Mouse (Mus musculus) heart, adult 9 months (tissue): ENCODE data around the gene Col3a1.

Source experiments
- DNase-seq, 2 experiments: peaks; one replicate each; pipeline ENCODE4 v3.0.0; 2022; ENCODE audit warnings: low spot score in 2 of 2

Col3a1 gene

DNA sequence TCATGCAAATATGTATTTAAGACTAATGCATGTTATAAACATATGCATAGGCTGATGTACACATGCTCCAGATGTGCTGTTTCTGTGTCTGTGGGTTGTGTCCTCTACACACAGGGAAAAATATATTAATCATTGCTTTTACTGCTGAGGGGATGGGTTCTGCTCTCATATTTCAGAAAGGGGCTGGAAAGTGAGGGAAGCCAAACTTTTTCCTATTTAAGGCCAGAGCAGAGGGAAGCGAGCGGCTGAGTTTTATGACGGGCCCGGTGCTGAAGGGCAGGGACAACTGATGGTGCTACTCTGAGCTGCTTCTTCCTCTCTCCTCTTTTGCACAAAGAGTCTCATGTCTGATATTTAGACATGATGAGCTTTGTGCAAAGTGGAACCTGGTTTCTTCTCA lies at the start of gene Col3a1:
Gene Col3a1 (plus strand): TSS at position 151 of the 400 bp plus-strand sequence.
- peak; percentile 63 to 68 for DNase-seq

DNA sequence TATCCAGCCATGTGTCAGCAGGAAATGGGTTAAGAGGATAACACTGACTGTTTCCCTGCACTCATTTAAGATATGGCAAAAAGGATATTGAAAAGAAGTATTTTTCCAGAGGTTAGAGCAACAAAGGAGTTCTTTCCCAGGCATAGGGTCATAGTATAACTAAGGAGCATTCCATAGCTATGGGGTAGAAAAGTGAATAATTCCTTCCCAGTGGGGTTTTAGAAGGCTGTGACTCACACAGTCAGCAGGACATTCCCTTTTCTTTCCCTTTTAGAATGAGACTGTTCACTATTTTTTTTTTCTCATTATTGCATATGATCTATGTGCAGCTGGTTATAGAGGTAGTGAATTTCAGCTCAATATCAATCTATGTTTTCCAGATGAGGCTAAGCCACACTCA lies 41.9 kb upstream of the Col3a1 start:
- DNase-seq: no peak

DNA sequence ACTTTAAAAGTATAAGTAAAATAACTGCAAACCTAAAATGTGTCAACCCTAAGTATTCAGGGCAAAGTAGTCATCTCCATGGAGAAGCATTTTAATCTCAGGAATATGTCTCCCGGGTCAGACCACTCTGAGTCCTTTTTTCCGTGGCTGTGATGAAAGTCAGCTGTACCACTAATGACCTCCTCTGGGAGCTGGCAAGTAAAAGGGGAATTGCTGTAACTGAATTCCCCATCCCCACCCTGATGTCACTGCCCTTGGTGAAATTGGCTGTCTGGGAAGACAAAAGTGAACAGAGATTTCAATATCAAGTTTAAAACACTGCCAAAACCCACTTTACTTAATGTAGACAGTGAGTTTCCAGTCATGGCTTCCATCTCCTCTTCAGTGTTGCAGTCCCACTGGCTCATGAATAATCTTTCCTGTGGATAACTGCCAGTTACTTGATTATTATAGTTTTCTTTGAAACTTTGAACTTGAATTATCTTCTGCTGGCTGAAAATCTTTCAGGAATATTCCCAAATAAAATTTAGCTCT lies 35.3 kb upstream of the Col3a1 start:
- peak; percentile 66 to 71 for DNase-seq

DNA sequence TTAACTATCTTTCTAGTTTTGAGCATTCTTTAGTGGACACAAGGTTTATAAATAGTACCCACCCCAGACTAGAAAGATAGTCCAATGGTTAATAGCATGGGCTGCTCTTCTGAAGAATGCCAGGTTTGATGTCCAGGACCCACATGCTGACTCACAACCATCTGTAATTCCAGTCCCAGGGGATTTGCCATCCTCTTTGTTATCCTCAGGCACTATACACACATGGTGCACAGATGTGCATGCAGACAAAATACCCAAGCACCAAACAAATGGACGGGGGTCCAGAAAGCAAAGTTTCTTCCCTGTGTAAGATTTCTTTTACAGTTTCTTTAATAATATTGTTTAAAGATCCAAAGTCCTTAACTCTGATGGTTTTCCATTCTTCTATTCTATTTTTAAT lies 23.4 kb upstream of the Col3a1 start:
- DNase-seq: no peak

DNA sequence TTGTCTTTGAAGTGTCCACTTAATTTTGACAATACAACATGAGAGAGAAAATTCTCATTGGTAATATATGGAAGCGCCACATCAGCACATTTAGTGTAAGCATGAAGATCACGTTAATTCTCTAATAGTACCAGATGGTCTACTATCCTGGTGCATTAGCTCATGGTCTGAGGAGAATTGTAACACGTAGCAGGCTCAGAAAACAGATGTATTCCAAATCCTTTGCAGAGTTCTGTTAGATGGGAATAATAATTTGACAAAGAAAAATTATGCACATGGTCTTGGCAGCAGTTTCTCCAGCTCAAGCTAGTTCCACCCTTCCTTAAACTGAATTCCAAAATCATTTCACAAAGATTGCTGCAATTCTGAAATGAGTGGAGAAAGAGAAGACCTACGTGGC lies 21.3 kb upstream of the Col3a1 start:
- peak; percentile 46 to 66 for DNase-seq

DNA sequence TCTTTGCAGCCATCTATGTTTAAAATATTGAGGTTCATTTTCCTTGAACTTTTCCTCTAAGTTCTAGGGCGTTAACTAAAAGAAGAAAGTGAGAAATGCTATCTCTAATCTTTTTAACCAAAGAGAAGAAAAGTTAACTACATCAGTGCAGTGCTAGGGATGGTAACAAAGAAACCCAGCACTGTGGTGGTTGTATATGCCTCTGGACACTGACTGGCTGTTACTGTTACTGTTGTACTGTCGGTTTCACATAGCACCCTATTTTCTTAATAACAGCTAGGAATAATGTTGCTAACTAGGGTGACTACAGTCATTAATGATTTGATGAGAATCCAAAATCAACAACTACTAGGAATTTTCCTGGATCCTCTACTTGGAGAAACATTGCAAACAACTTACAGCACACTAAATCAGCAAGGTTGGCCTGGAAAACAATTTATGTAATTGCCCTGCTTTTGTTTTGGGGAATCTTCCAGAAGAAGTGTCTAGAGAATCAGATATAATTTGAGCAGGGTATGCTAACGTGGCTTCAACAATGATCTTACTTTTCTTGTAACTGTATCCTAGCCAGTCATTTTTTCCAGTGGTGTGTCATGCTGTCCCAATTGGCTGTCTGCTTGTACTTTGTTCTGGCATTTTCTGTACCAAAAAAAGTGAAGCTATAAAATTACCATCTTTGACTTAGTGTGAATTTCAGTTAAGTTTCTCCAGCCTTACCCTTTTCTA lies 11.8 kb upstream of the Col3a1 start:
- DNase-seq: peak; percentile 46 to 52

DNA sequence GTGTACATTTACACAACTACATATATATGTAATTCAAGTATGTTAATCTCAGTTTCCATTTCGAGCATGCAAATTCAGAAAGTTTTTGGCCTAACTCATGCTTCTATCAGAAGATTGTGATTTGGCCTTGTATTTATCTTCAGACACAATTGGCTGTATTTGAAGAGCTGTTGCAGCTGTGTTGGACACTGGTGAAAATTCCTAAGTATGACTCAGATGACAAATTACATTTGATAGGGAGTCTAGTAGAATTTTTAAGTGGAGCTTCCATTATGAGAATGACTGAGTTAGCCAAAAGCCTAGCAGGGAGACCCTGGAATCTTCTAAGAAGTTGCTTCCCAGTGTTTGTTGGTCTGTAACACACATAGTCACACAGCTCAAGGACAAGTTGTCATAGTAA lies 7.1 kb upstream of the Col3a1 start:
- DNase-seq: peak; percentile 59 to 67

DNA sequence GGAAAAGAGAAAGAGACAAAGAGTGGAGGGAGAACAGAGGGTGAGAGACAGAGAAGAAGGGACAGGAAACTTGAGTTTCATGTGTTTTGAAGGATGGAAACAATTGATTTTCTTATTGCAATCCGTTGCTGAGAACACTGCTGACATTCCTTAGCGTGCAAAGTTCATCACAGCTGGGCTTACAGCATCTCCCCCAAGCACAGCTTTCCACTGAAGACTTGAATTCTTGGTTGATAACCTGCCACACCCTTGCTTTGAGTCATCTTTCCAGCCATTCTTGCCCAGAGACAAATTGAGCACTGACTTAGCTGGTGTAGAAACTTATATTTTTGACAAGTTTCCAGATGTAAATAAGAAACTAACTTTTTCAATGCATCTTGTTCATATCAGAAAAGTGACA lies 2.3 kb upstream of the Col3a1 start:
- DNase-seq: peak in 1 of 2 experiments; percentile 27

DNA sequence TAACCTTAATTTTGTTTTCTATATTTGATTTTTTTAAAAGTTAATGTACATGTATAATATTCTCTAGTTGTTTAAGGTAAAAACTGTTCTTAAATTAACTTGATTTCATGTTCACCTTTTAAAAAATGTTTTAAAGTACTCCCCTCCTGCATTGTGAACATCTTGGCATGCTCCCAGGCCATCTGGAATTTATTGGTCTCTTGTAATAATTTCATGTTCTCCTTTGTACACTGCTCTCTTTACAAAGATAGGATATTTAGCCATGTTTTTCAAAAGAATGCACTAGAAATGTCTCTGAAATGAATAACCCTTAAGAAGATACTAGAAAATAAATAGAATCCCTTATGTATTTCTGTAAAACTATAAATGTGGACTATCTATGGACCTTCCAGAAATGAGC lies 624 bp downstream of the Col3a1 start:
- no peak for DNase-seq

DNA sequence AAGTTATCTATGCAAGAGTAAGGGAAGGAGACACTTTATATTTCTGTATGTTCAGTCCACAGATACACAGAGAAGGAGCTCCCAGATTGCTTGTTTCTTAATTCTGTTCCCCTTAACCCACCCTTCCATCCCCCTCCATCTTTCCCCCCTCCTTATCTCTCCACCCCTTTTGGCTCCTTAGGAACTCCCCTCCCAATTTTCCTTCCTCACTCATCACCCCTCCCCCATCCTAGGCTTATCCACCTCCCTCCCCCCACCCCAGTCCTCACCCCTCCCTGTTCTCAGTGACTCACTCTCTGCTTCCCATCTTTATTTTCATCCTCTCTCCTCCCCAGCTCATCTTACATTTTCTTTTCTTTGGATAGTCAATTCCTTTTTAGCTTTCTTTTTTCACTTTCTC lies 1.5 kb downstream of the Col3a1 start:
- DNase-seq: peak; percentile 35 to 42

DNA sequence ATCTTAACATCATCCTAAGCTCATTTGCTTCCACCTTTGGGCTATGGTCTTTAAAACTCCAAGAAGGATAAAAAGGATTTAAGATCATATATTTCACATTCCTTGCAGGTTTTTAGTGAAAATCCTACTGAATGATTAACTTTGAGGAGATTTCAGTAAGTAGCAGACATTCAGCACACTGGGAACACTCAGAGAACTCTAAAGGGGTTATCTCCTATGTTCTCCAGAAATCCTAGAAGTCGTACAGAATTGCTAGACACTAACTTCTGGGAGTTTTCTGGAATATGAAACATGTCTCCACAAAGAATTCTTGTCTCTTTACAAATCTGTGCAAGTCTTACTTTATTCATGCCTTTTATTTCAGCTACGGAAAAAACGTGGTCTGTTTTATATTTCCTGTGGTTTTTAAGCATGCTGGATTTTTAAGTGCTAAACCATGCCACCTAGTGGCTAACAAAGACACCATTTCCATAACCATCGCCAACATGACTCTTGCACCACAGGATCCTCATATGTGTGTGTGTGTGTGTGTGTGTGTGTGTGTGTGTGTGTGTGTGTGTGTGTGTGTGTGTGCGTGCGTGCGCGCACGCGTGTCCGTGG lies 2.5 kb downstream of the Col3a1 start:
- DNase-seq: peak; percentile 28 to 57

DNA sequence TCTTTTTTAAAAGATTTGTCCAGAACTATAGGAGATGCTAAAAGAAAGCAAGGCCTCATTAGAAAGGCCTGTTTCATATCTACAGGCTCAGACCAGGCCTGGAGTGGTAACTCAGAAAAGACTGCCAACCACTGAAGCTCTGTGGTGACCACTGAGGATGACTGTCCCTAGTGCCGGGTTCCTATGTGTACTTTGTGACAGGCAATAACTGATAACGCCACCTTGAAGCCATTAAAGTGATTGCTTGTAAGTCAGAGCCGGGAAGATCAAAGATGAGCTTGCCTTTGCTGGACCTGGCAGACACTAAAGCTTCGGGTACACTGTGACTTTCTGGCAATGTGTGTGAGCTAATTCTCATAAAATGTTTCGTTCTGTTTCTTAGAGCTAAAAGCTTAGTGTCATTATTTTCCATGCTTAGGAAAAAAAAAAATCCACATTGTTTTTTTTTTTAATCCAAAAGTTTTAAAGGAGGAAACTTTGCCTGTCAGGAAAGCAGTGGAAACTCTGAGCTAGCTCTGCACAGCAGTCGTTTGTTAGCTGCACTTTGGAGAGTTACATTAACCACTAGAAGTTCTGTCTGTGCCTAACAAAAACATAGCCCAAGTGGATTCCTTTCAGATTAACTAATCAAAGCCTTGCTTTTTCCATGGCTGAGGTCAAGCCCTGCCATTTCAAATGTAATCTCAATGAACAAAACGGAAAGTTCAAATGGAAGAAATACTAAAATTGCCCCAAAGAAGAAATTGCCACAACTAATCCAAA lies 4.6 kb downstream of the Col3a1 start:
- DNase-seq: no peak

DNA sequence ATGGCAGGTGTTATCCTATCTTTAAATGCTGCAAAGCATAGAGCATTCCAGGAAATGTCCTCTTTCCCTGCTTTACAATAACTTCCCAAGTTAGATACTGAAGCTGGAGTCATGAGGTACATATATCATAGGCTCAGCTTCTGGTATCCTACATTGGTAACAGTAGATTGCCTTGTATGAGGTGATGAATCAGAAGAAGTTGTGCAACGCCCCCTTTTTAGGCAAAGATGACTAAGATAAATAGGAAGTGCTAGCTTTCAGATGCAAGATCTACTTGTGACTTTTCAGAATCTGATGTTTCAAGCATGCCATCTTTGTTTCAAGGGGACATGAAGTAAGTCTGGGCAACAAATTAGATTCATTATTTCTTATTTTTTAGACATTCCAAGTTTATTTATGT lies 6.9 kb downstream of the Col3a1 start:
- no peak for DNase-seq

DNA sequence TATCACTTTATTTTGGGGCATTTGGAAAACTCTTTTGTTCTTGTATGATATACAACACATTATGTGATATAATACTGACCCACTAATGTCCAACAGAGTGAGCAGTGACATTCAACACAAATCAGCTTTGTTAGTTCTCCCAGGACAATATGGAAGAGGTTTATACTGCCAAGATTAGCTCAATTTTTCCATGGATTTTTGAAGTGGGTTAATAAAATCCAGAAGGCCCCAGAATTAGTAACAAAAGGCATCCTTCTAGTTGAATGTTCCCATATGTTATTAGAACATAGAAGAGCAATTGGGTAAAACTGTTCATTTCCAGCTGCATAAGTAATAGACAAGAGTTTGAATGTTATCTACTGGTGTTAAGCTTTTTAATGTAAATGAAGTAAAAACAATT lies 9.5 kb downstream of the Col3a1 start:
- DNase-seq: no peak

DNA sequence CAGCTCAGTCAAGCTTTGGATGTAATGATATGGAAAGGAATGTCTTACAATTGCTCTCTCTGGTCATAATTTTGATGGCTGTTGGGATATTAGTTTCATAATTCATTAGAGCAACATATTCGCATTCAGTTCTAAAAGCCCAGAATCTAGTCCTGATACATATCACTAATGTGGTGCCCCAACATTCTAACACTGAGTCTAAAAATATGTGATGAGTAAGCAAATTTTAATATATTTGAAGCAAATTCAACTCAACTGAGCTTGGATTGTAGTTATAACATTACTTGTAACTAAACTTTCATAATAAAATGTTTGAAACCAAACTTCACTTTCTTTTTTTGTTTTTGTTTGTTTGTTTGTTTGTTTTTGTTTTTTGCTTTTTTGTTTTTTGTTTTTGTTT lies 17.8 kb downstream of the Col3a1 start:
- no peak for DNase-seq

DNA sequence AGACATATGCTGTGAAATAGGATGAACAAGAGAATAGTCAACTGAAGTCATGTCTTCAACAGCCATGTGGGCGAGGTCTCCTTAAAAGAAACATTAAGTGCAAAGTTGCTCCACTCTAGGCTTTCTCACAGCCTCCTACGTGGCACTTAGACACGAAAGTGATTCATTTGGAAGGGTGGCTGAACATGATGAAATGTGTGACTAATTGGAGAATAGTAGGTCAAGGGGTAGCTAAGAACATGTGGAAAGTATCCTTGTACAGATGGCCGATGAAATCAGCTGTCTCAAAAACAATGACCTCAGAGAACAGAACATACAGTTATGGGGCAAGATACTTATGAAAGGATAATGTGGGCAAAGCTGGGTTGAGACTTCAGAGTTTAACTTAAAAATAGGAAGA lies 44.6 kb downstream of the Col3a1 start:
- DNase-seq: peak; percentile 64 to 65

DNA sequence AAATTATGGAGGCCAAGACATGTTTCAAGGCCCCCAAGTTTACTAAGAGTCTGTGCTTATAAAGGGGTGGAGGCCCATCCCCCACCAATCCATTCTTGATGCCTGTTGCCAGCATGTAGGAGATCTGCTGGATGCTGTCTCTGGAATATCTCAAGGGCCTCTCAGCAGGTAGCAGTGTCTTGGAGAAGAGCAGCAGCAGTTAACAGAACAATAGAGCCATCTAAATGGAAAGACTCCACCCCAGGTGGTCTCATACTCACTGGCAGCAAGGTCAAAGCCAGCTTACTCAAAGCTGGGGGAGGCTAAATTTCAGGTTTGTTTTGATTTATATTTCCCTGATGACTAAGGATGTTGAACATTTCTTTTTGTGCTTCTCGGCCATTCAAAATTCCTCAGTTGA lies 46.7 kb downstream of the Col3a1 start:
- no peak for DNase-seq

DNA sequence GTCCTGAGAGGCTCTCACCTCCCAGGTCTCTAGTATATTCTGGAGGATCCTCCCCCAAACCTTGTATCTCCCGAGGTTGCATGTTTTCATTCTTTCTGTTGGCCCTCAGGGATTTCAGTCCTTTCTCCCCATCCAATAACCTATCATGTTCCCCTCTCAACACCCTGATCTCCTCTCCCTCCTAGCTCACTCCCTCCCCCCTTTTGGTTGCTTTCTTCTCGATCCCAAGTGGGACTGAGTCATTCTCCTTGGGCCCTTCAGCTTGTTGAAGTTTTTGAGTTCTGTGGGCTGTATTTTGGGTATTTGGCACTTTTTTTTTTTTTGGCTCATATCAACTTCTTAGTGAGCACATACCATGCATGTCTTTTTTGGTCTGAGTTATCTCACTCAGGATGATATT lies 47.8 kb downstream of the Col3a1 start:
- no peak for DNase-seq

DNA sequence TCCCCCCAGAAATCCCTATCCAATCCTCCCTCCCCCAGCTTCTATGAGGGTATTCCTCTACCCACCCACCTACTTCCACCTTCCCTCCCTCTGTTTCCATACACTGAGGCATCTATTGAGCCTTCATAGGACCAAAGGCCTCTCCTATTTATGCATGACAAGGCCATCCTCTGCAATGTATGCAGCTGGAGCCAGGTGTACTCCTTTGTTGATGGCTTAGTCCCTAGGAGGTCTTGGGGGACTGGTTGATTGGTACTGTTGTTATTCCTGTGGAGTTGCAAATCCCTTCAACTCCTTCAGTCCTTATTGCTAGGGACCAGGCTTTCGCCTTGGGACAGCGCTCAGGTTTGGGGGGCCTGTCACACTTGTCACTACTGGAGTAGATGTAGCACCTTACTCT lies 48.3 kb downstream of the Col3a1 start:
- DNase-seq: no peak

DNA sequence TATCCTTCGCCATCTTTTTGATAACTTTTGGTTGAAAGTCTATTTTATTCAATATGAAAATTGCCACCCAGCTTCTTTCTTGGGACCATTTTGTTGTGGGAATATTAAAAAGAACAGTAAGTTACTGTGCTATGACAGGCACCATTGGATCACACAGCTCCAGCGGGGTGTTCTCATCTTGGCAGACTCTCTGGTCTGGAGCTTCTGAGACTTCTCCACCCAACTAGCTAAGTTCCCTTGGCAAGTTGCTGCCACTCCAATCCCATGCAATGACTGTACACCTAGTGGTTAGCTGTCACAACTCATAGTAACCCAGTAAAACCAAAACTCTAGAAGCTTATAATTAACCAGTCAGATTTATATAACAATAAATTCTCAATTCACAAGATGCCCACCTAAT lies 51.9 kb downstream of the Col3a1 start:
- DNase-seq: no peak

DNA sequence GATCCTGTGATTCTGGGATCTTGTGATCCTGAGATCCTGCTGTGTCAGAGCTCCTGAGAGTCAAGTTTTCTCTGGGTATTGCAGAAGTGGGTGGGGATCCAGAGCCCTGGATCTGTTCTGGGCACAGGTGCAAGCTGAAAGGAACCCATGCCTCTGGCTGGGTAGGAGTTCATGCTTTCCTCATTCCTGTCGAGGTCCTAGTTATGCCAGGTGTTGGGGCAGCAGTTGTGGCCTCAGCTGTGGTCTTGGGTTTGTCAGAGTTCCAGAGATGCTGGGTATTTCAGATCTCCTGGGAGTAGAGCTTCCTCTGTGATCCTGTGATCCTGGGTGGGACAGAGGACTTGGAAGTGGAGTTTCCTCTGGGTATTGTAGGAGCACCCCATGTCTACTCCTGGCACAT lies 54.1 kb downstream of the Col3a1 start:
- DNase-seq: no peak

DNA sequence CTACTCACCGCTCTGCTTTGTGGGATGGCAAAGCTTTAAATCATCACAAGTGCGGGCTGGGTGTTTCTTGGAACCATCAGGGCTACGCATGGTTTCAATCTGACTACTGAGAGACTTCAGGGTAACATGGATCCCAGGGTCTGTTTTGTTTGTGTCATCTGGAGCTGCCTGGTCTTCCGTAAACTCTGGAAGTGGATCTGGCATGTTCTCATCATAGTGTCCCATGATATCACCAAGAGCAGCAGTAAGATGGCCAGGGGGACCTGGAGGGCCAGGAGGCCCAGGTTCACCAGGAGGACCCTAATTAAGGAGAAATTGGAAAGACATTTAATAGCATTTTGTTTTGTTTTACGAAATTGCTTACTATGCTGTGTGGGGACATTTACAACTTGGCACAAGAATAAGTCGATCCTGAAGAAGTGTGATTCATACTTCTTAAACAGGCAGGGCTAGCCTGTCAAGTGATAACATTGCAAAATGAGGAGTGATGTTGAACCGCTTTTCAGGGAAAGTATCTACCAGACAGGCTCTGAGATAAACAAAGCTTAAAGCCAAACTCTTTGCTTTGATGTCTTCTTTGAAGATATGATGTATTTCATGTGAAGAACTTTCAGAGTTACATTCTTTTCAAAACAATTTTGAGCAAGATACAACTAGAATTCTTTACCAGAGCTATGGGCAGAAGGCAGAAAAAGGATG lies 68.8 kb downstream of the Col3a1 start:
- peak in 1 of 2 experiments; percentile 8 for DNase-seq
